Mouse (Mus musculus): Measurements from ENCODE around the gene Oas1e. TPM values are rescaled to one million over a fixed set of nuclear protein-coding genes. Genes with fewer than 3 reads are reported as not detected.

Gene Oas1e
- polyA plus RNA-seq, 1 experiment from 2014 or later: not detected

GRCm38 (mm10) chr5:120781646-120782045 lies 13.7 kb downstream of the Oas1e start:
- no peaks in the 10 kb centered on the region for H3K36me3 ChIP-seq (ENCODE audit: control insufficient read depth, insufficient read depth, low read length)
- no peak overlapping the region for H3K9ac ChIP-seq (ENCODE audit: low read length)
- no peaks in the 10 kb centered on the region for H3K27me3 ChIP-seq (ENCODE audit: control insufficient read depth, insufficient read depth, low read length)
- H3K9me3 ChIP-seq (replicated peaks; ENCODE audit: control insufficient read depth, low read length): no peaks in the 10 kb centered on the region
- 100% methylated on average over 1 of the region's 1 CpGs for WGBS
- no peak overlapping the region for H3K4me2 ChIP-seq (ENCODE audit: low read depth, low read length)
- no peak overlapping the region for H3K27ac ChIP-seq (ENCODE audit: low read length)
- ATAC-seq (ENCODE audit: insufficient read depth, low FRiP score): no peak
- H3K4me1 ChIP-seq (ENCODE audit: control insufficient read depth, insufficient read depth, low read length): no peaks in the 10 kb centered on the region
- H3K4me3 ChIP-seq (replicated peaks; ENCODE audit: low read length): no peak overlapping the region

- H3K27me3 ChIP-seq (ENCODE audit: control insufficient read depth, insufficient read depth, low read length): no peaks in the 10 kb centered on the region
- no peak overlapping the region for H3K27ac ChIP-seq (ENCODE audit: low read length)
- H3K9ac ChIP-seq (ENCODE audit: low read length): no peak overlapping the region
- H3K4me2 ChIP-seq (ENCODE audit: low read depth, low read length): no peak overlapping the region
- no peaks in the 10 kb centered on the region for H3K4me1 ChIP-seq (ENCODE audit: control insufficient read depth, insufficient read depth, low read length)
- WGBS: 25% methylated on average over 3 of the region's 3 CpGs
- no peak for ATAC-seq (ENCODE audit: insufficient read depth, low FRiP score)
- no peak overlapping the region for H3K4me3 ChIP-seq (replicated peaks; ENCODE audit: low read length)
- no peaks in the 10 kb centered on the region for H3K9me3 ChIP-seq (replicated peaks; ENCODE audit: control insufficient read depth, low read length)
- H3K36me3 ChIP-seq (ENCODE audit: control insufficient read depth, insufficient read depth, low read length): no peaks in the 10 kb centered on the region
These were observed 15.4 kb downstream of the Oas1e start for GRCm38 (mm10) chr5:120779922-120780321.

- WGBS: 62% methylated on average over 2 of the region's 2 CpGs
- no peak overlapping the region for H3K27ac ChIP-seq (ENCODE audit: low read length)
- H3K4me1 ChIP-seq (ENCODE audit: control insufficient read depth, insufficient read depth, low read length): no peaks in the 10 kb centered on the region
These were observed 16.4 kb downstream of the Oas1e start for GRCm38 (mm10) chr5:120778941-120779340.

GRCm38 (mm10) chr5:120777478-120777877 lies 17.9 kb downstream of the Oas1e start, which contains the start of gene Oas3:
Gene Oas3, minus strand, starts transcription at chr5:120777661.
- H3K36me3 ChIP-seq (ENCODE audit: control insufficient read depth, insufficient read depth, low read length): no peaks in the 10 kb centered on the region
- ATAC-seq (ENCODE audit: insufficient read depth, low FRiP score): no peak
- H3K27me3 ChIP-seq (ENCODE audit: control insufficient read depth, insufficient read depth, low read length): no peaks in the 10 kb centered on the region
- no peaks in the 10 kb centered on the region for H3K4me1 ChIP-seq (ENCODE audit: control insufficient read depth, insufficient read depth, low read length)
- 66% methylated on average over 9 of the region's 9 CpGs for WGBS
- no peak within 1 kb of the TSS for H3K4me3 ChIP-seq (replicated peaks; ENCODE audit: low read length)
- no peak within 1 kb of the TSS for H3K9ac ChIP-seq (ENCODE audit: low read length)
- H3K27ac ChIP-seq (ENCODE audit: low read length): no peak within 1 kb of the TSS
- H3K4me2 ChIP-seq (ENCODE audit: low read depth, low read length): no peak within 1 kb of the TSS
- H3K9me3 ChIP-seq (replicated peaks; ENCODE audit: control insufficient read depth, low read length): no peaks in the 10 kb centered on the region

More at GRCm38 (mm10) chr5:120778941-120779340, 16.4 kb downstream of the Oas1e start:
- no peaks in the 10 kb centered on the region for H3K9me3 ChIP-seq (replicated peaks; ENCODE audit: control insufficient read depth, low read length)
- no peaks in the 10 kb centered on the region for H3K36me3 ChIP-seq (ENCODE audit: control insufficient read depth, insufficient read depth, low read length)
- ATAC-seq (ENCODE audit: insufficient read depth, low FRiP score): no peak
- H3K27me3 ChIP-seq (ENCODE audit: control insufficient read depth, insufficient read depth, low read length): no peaks in the 10 kb centered on the region
- no peak overlapping the region for H3K4me3 ChIP-seq (replicated peaks; ENCODE audit: low read length)
- H3K9ac ChIP-seq (ENCODE audit: low read length): no peak overlapping the region
- H3K4me2 ChIP-seq (ENCODE audit: low read depth, low read length): no peak overlapping the region

- no peak overlapping the region for H3K4me2 ChIP-seq (ENCODE audit: low read depth, low read length)
- no peaks in the 10 kb centered on the region for H3K36me3 ChIP-seq (ENCODE audit: control insufficient read depth, insufficient read depth, low read length)
- no peaks in the 10 kb centered on the region for H3K27me3 ChIP-seq (ENCODE audit: control insufficient read depth, insufficient read depth, low read length)
- 82% methylated on average over 5 of the region's 5 CpGs for WGBS
- H3K9ac ChIP-seq (ENCODE audit: low read length): no peak overlapping the region
- H3K27ac ChIP-seq (ENCODE audit: low read length): no peak overlapping the region
- H3K9me3 ChIP-seq (replicated peaks; ENCODE audit: control insufficient read depth, low read length): no peaks in the 10 kb centered on the region
- no peaks in the 10 kb centered on the region for H3K4me1 ChIP-seq (ENCODE audit: control insufficient read depth, insufficient read depth, low read length)
- H3K4me3 ChIP-seq (replicated peaks; ENCODE audit: low read length): no peak overlapping the region
- ATAC-seq (ENCODE audit: insufficient read depth, low FRiP score): no peak
These were observed 18.5 kb downstream of the Oas1e start for GRCm38 (mm10) chr5:120776801-120777200.

- Histone ChIP-seq H3K4me1 (ENCODE audit: control insufficient read depth, insufficient read depth, low read length) (no peaks in the 10 kb centered on the region), H3K4me3 (replicated peaks; ENCODE audit: low read length) (no peak overlapping the region), H3K27ac (ENCODE audit: low read length) (no peak overlapping the region), H3K27me3 (ENCODE audit: control insufficient read depth, insufficient read depth, low read length) (no peaks in the 10 kb centered on the region), H3K36me3 (ENCODE audit: control insufficient read depth, insufficient read depth, low read length) (no peaks in the 10 kb centered on the region), H3K4me2 (ENCODE audit: low read depth, low read length) (no peak overlapping the region), H3K9ac (ENCODE audit: low read length) (no peak overlapping the region), H3K9me3 (replicated peaks; ENCODE audit: control insufficient read depth, low read length) (no peaks in the 10 kb centered on the region)
- ATAC-seq (ENCODE audit: insufficient read depth, low FRiP score): no peak
- 66% methylated on average over 14 of the region's 14 CpGs for WGBS
These were observed 19.9 kb downstream of the Oas1e start for GRCm38 (mm10) chr5:120775287-120775985.

GRCm38 (mm10) chr5:120769396-120769795 lies 25.9 kb downstream of the Oas1e start:
- WGBS: 54% methylated on average over 3 of the region's 3 CpGs

GRCm38 (mm10) chr5:120765010-120765409 lies 30.3 kb downstream of the Oas1e start:
- Histone ChIP-seq H3K4me2 (ENCODE audit: low read depth, low read length) (no peak overlapping the region), H3K36me3 (ENCODE audit: control insufficient read depth, insufficient read depth, low read length) (no peaks in the 10 kb centered on the region), H3K9me3 (replicated peaks; ENCODE audit: control insufficient read depth, low read length) (no peaks in the 10 kb centered on the region), H3K27ac (ENCODE audit: low read length) (no peak overlapping the region), H3K27me3 (ENCODE audit: control insufficient read depth, insufficient read depth, low read length) (no peaks in the 10 kb centered on the region; the same call in 1 of the 2 replicates), H3K9ac (ENCODE audit: low read length) (no peak overlapping the region), H3K4me1 (ENCODE audit: control insufficient read depth, insufficient read depth, low read length) (no peaks in the 10 kb centered on the region), H3K4me3 (replicated peaks; ENCODE audit: low read length) (no peak overlapping the region)
- no peak for ATAC-seq (ENCODE audit: insufficient read depth, low FRiP score)
- 69% methylated on average over 8 of the region's 8 CpGs for WGBS

More at GRCm38 (mm10) chr5:120769396-120769795, 25.9 kb downstream of the Oas1e start:
- Histone ChIP-seq H3K27me3 (ENCODE audit: control insufficient read depth, insufficient read depth, low read length) (no peaks in the 10 kb centered on the region), H3K9ac (ENCODE audit: low read length) (no peak overlapping the region), H3K36me3 (ENCODE audit: control insufficient read depth, insufficient read depth, low read length) (no peaks in the 10 kb centered on the region), H3K4me2 (ENCODE audit: low read depth, low read length) (no peak overlapping the region), H3K4me1 (ENCODE audit: control insufficient read depth, insufficient read depth, low read length) (no peaks in the 10 kb centered on the region), H3K4me3 (replicated peaks; ENCODE audit: low read length) (no peak overlapping the region), H3K9me3 (replicated peaks; ENCODE audit: control insufficient read depth, low read length) (no peaks in the 10 kb centered on the region), H3K27ac (ENCODE audit: low read length) (no peak overlapping the region)
- no peak for ATAC-seq (ENCODE audit: insufficient read depth, low FRiP score)

- H3K4me3 ChIP-seq (replicated peaks; ENCODE audit: low read length): no peak overlapping the region
- no peaks in the 10 kb centered on the region; the same call in 1 of the 2 replicates for H3K27me3 ChIP-seq (ENCODE audit: control insufficient read depth, insufficient read depth, low read length)
- H3K4me1 ChIP-seq (ENCODE audit: control insufficient read depth, insufficient read depth, low read length): no peaks in the 10 kb centered on the region
- no peak overlapping the region for H3K27ac ChIP-seq (ENCODE audit: low read length)
- no peak for ATAC-seq (ENCODE audit: insufficient read depth, low FRiP score)
- H3K4me2 ChIP-seq (ENCODE audit: low read depth, low read length): no peak overlapping the region
- no peaks in the 10 kb centered on the region for H3K9me3 ChIP-seq (replicated peaks; ENCODE audit: control insufficient read depth, low read length)
- no peak overlapping the region for H3K9ac ChIP-seq (ENCODE audit: low read length)
- WGBS: 31% methylated on average over 6 of the region's 6 CpGs
- H3K36me3 ChIP-seq (ENCODE audit: control insufficient read depth, insufficient read depth, low read length): no peaks in the 10 kb centered on the region
These were observed 33.4 kb downstream of the Oas1e start for GRCm38 (mm10) chr5:120761901-120762300.
